Mouse (Mus musculus): ENCODE data around the gene Pik3ap1.

GRCm38 (mm10) chr19:41278606-41279005 lies 106.3 kb downstream of the Pik3ap1 start:
- TF ChIP-seq POLR2A (IDR thresholded peaks at IDR 0.05; ENCODE audit: low read depth, low read length) (no peak), CTCF (IDR thresholded peaks at IDR 0.05; ENCODE audit: extremely low read depth, insufficient read depth, insufficient read length, insufficient replicate concordance) (no peak)

Data from spleen, adult 2 months (tissue).